Mouse (Mus musculus) B cell, adult 2 months (primary cell): Measurements from ENCODE around the gene Fgfr2.
A peak's percentile ranks its signal among the peaks of the same experiment; 100 is the strongest.

ENCODE experiments used
- DNase-seq, 2 experiments: peaks; one replicate each; pipeline ENCODE4 v3.0.0; 2022

Gene Fgfr2

GRCm38 (mm10) chr7:133123244-133123998, at the start of gene Fgfr2:
Fgfr2 (minus strand) TSS chr7:133123350.
- no peak for DNase-seq

- no peak for DNase-seq
Observed at GRCm38 (mm10) chr7:133171403-133172032, 48.4 kb upstream of the Fgfr2 start.

DNA sequence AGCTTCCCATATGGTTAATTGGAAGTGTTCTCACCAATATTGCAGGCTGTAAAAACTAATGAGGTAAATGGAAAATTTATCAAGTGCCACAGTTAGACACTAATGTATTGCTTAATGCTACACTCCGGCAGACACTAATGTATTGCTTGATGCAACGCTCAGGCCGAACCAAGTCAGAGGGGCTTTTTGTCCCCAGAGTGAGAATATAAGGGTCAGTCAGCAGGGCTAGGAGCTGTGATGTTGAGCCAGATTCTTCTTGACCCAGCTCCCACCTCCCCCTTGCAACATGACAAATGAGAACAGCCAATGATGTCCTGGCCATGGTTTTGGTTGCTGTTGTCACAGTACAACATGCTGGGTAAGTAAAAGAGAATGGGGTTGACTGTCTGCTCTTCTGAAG, 45.8 kb upstream of the Fgfr2 start:
- no peak for DNase-seq

DNA sequence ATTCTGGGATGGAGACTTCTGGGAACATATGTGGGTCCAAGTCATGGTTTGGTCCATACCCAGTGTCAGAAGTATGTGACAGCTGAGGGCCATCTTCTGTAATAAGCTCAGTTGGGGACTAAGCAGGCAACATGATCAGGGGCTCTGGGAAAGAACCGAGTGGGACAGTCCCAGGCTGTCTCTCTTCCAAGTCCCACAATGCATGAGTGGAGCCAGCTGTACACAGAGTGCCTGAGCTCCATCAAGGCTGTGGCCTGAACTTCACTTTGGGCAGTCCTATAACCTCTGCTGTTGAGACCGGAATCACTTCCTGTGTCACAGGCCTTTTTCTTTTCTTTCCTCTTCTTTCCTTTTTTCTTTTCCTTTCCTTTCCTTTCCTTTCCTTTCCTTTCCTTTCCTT, 44.8 kb upstream of the Fgfr2 start:
- DNase-seq = no peak

DNA sequence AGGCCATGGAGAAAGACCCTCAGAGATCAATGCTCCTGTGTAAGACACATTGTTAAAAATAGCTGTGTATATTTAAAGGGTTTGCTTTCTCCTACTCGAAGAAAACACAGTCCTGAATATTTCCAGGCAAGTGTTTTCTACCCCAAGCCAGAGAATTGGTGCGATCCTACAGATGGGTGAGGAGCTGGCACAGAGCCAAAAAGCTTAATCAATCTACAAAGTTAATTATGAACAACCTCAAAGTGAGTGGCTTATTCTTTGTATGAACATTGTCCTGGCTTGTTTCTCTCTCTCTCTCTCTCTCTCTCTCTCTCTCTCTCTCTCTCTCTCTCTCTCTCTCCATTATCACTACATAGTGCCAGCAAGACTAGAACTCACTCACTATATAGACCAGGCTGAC, 41.6 kb upstream of the Fgfr2 start:
- DNase-seq = no peak

GRCm38 (mm10) chr7:133163011-133163410, 39.9 kb upstream of the Fgfr2 start:
- no peak for DNase-seq

GRCm38 (mm10) chr7:133162131-133162530, 39.0 kb upstream of the Fgfr2 start:
- DNase-seq = no peak

- no peak for DNase-seq
Observed at GRCm38 (mm10) chr7:133161362-133162080, 38.4 kb upstream of the Fgfr2 start.

GRCm38 (mm10) chr7:133159519-133159918, 36.4 kb upstream of the Fgfr2 start:
- DNase-seq = no peak

GRCm38 (mm10) chr7:133155621-133156020, 32.5 kb upstream of the Fgfr2 start:
- no peak for DNase-seq

- DNase-seq = no peak
Observed at GRCm38 (mm10) chr7:133154846-133155245, 31.7 kb upstream of the Fgfr2 start.

- no peak for DNase-seq
Observed at GRCm38 (mm10) chr7:133139689-133140336, 16.7 kb upstream of the Fgfr2 start.

- no peak for DNase-seq
Observed at GRCm38 (mm10) chr7:133133552-133133951, 10.4 kb upstream of the Fgfr2 start.

DNA sequence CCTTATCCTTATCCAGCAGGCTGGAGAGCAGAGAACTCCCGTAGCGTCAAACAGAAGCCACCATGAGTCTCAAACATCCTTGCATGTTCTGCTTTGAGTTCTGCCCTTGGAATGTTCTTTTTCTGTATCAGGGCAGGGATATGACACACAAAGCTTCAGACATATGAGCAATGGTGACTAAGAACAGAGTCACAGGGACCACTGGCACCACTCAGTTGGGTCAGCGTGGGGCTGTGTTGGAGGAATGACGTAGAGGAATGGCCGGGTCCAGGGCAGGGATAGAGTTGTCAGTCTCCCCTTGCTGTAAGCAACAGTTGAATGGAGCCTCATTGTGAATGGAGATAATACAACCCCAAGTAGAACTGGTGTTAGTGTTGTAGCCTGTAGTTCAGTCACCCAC, 9.6 kb upstream of the Fgfr2 start:
- no peak for DNase-seq

DNA sequence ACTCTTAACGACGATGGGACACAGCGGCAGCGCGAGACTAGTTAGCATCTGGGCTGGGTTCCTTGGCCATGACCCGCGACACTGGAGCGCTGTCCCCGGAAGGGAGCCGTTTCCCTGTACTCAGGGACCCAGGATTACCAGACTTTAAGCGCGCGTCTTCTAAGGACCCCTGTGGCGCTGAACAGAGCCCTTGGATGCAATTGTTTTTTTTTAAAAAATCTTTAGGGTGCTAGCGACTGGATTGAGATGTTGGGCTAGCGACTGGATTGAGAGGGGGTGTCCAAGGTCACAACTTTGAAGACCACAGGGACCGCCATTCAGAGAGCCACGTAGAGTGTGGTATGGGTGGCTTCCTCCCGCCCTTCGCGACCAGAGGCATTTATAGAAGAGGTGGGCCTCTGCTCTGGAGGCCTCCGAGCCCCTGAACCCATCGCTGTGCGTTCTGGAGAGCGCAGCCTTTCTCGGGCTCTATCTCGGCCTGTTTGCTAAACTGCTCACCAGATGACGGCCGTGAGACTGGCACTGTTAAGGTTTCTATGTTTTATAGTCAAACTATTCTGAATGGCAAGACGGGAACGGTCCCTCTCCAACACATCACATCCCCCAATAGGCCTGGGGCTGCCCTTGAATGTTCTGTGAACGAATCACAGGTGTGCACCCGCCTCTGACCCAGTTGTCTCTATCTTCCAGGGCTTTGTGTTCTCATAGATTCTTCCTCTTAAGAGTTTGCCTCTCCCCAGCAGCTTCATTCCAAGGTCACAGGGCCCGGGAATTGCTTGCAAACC, 1.7 kb upstream of the Fgfr2 start:
- DNase-seq = no peak

DNA sequence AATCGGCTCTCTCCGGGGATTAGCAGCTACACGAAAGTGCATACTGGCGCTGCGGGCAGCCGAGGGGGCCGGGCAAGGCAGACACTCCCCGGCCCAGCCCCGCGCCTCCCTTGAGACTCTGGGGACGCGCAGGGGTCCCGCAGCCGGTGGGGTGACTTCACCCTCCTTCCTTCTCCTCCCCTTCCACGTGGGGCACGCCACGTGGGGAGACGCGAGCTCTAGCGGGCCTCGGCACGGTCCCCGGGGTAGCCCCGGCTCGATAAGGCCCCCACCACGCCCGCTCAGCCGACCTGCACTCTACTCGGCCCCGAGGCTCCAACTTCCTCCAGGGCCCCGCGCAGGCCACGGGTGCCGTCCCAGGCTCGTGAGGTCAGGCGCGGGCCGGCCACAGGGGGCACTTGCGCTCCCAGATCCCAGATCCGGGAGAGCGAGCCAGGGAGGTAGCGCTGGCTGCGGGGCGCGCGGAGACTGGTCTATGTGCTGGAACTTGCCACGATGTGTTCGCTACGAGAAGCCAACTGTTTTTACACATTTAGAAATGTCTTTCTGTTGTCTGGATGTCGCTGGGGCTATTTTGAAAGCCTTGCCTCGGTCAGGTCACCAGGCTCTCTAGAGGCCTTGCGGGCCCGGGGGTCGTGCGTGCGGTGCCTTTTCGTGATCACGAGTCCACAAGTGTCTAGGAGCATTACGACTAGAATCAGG, 1.0 kb upstream of the Fgfr2 start, which contains the start of gene Ctbp2:
TSS of gene Ctbp2 (minus strand) at position 356 of the 702 bp plus-strand sequence.
- DNase-seq = peak; percentile 47 to 48

GRCm38 (mm10) chr7:133122379-133123243, 539 bp downstream of the Fgfr2 start:
- DNase-seq = no peak

DNA sequence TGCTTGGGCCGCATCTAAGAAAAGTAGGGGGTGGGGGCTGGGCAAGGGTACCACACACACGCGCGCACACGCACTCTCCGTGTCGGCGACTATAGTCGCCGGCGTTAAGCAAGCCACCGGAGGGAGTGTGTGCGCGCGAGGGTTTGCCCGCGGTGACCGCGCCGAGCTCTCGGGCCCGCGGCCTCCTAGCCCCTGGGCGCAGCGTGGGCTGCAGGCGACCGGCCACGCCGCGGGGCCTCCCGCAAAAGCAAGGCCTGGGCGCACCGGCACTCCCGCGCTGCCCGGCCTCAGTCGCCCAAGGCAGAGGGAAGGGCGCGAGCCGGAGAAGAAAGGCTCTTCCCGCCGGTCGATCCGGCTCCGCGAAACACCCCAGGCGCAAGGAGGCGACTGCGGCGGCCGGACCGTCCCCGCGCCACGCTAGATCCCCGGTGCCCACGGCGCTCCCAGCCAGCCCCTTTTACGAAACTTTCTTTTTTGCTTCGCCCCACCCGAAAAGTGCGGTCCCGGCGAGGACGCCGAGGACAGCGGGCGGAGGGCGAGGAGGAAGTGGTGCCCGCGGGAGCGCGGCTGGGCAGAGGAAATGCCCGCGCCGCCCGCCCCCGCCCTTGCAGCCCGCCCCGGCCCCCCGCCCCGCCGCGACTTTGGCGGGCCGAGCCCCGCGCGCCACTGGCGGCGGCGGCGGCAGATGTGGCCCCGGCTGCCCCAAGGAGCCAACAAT, 1.3 kb downstream of the Fgfr2 start:
- DNase-seq = no peak

DNA sequence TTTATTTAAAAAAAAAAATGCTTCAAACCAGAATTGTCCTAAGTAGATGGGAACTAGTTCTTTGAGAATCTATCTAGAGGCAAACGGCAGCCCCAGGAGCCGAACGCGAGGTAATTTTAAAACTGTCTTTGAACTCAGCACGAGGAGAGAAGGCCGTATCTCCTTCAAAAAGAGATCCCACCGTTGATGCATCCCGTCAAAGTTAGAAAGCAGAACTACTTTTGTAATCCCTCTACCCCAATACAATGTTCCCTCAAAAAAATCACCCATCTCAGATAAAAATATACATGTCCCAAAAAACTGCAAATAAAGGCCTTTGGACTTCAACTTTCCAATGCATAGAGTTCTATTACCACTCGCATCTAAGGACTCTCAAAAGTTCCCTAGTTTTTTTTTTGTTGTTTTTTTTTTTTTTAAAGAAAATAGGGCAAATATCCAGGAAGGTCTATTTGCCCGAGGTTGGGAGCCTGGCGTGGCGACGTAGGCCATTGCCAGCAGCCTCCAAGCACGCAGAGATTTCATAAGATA, 2.0 kb downstream of the Fgfr2 start:
- DNase-seq = no peak

DNA sequence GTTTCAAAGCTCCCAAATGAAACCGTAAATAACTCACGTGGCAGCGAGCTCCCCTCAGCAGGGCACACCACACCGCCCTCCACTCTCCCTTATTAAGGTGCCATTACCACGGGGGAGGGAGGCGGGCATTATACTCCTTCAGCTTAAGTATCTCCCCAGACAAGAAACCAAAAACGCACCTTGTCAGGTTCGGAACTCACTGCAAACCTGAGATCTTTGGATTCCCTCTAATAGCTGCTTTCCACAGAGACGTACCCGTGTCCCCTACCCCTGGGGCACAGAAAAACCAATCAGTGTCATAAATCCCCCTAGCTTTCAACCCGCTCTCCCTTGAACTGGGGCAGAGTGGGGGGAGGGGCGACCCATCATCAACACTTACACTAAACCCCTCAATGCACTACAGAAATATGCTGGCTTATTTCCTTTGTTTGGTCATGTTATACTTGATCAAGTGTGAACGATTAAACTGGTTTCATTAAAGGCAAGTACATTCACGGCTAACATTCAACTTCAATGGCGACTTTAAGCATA, 2.9 kb downstream of the Fgfr2 start:
- no peak for DNase-seq
